Mouse (Mus musculus): Measurements from ENCODE around the gene Atp5k. TPM values are rescaled to one million over a fixed set of nuclear protein-coding genes. Genes with fewer than 3 reads are reported as not detected.

Gene Atp5k
- polyA plus RNA-seq, 1 experiment from 2014 or later, result 426 TPM

DNA sequence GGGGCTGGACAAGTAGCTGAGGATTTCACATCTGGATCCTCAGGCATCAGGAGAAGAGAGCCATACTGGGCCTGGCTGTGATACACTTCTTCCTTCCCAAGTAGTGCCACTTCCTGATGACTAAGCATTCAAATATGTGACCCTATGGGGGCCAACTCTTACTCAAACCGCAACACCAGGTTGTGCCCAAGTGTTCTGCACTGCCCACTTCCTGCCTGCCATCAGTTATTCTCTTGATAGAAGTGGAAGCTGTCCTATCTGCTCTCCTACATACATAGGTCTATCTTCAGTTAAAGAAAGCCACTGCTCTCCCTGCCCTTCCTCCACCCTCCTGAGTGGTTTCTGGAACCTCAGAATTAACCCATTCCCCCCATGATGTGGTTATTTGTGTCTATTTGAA, 28.8 kb downstream of the Atp5k start:
- Histone ChIP-seq H3K4me3 (ENCODE audit: low read depth, low read length) (no peak overlapping the region), H3K36me3 (ENCODE audit: control insufficient read depth, insufficient read depth, low read length) (no peaks in the 10 kb centered on the region), H3K4me1 (ENCODE audit: control insufficient read depth, insufficient read depth, low read length) (no peaks in the 10 kb centered on the region), H3K4me2 (ENCODE audit: low read length) (no peak overlapping the region), H3K9ac (ENCODE audit: low read length) (no peak overlapping the region), H3K9me3 (replicated peaks; ENCODE audit: control insufficient read depth, low read length) (no peaks in the 10 kb centered on the region), H3K27ac (ENCODE audit: low read depth, low read length) (no peak overlapping the region), H3K27me3 (replicated peaks; ENCODE audit: control insufficient read depth, insufficient read depth, low read length) (no peaks in the 10 kb centered on the region)
- WGBS, result 82% methylated on average over 1 of the region's 1 CpGs
- ATAC-seq, result no peak
- DNase-seq (ENCODE audit: low spot score), result no peak

DNA sequence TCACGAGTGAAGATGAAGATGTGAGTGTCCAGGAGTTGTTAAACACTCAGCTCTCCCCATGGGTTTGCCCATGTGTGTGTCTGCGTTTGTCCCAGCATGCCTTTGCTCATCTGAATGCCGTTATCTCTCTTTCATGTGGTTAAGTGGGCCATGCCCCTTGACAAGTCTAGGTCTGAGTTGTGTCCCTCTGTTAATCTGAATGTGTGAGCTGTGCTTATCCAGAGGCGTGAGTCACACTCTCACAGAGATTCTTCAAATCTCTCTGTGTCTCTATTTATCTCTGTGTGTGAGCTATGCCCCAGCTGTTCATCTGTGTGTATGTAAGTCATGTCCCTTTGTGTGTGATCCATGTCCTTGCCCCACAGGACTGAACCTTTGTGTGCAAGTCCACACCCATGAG, 30.8 kb downstream of the Atp5k start:
- H3K9me3 ChIP-seq (replicated peaks; ENCODE audit: control insufficient read depth, low read length), result no peaks in the 10 kb centered on the region
- DNase-seq (ENCODE audit: low spot score), result no peak
- no peaks in the 10 kb centered on the region for H3K27me3 ChIP-seq (replicated peaks; ENCODE audit: control insufficient read depth, insufficient read depth, low read length)
- H3K4me3 ChIP-seq (ENCODE audit: low read depth, low read length), result no peak overlapping the region
- WGBS, result 80% methylated on average over 4 of the region's 4 CpGs
- no peak for ATAC-seq
- H3K4me2 ChIP-seq (ENCODE audit: low read length), result no peak overlapping the region
- no peak overlapping the region for H3K27ac ChIP-seq (ENCODE audit: low read depth, low read length)
- no peak overlapping the region for H3K9ac ChIP-seq (ENCODE audit: low read length)
- no peaks in the 10 kb centered on the region for H3K36me3 ChIP-seq (ENCODE audit: control insufficient read depth, insufficient read depth, low read length)
- H3K4me1 ChIP-seq (ENCODE audit: control insufficient read depth, insufficient read depth, low read length), result no peaks in the 10 kb centered on the region

DNA sequence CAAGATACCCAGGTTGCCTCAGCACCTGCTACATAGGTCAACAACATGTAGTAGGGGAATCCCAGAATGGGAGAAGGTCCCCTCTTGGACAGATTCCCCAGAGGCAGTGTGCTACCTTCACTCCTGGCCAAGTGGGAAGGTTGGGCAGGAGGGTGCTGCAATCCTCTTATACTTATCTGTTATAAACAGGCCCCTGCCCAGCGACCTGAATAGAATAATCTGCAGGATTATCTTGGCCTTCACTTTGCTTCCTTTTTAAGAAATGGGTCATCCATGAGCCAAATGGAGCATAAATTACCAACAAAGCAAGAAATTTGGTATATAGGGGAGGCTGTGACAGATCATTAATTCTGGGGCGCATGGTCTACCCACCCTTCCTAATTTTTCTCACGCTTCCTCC, 44.5 kb downstream of the Atp5k start:
- H3K27me3 ChIP-seq (replicated peaks; ENCODE audit: control insufficient read depth, insufficient read depth, low read length), result no peaks in the 10 kb centered on the region
- no peak overlapping the region for H3K4me3 ChIP-seq (ENCODE audit: low read depth, low read length)
- no peak for DNase-seq (ENCODE audit: low spot score)
- no peaks in the 10 kb centered on the region for H3K36me3 ChIP-seq (ENCODE audit: control insufficient read depth, insufficient read depth, low read length)
- no peak overlapping the region for H3K27ac ChIP-seq (ENCODE audit: low read depth, low read length)
- no peak overlapping the region for H3K4me2 ChIP-seq (ENCODE audit: low read length)
- no peaks in the 10 kb centered on the region for H3K9me3 ChIP-seq (replicated peaks; ENCODE audit: control insufficient read depth, low read length)
- 78% methylated on average over 3 of the region's 3 CpGs for WGBS
- no peak overlapping the region for H3K9ac ChIP-seq (ENCODE audit: low read length)
- ATAC-seq, result no peak
- H3K4me1 ChIP-seq (ENCODE audit: control insufficient read depth, insufficient read depth, low read length), result no peaks in the 10 kb centered on the region

DNA sequence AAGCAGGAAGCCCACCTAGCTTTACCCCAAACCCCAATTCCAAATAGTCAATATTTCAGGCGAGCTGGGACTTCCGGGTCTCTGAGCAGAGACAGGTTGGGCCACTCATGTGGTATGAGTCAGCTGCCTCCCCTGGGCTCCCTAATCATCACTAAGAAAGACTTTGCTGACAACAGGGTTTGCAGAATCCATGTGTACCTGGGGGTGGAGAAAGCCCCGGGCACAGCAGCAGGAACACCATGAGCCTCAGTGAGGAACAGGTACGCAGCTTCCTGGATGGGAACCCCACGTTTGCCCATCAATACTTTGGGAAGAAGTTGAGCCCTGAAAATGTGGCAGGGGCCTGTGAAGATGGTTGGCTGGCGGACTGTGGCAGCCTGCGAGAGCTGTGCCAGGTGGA, 46.0 kb downstream of the Atp5k start, which contains the start of gene Pde6b:
Pde6b (plus strand) TSS at position 191 of the 400 bp plus-strand sequence.
- Histone ChIP-seq H3K36me3 (ENCODE audit: control insufficient read depth, insufficient read depth, low read length) (no peaks in the 10 kb centered on the region), H3K27me3 (replicated peaks; ENCODE audit: control insufficient read depth, insufficient read depth, low read length) (no peaks in the 10 kb centered on the region), H3K4me3 (ENCODE audit: low read depth, low read length) (no peak within 1 kb of the TSS), H3K27ac (ENCODE audit: low read depth, low read length) (no peak within 1 kb of the TSS), H3K4me2 (ENCODE audit: low read length) (no peak within 1 kb of the TSS), H3K9me3 (replicated peaks; ENCODE audit: control insufficient read depth, low read length) (no peaks in the 10 kb centered on the region), H3K9ac (ENCODE audit: low read length) (no peak within 1 kb of the TSS), H3K4me1 (ENCODE audit: control insufficient read depth, insufficient read depth, low read length) (no peaks in the 10 kb centered on the region)
- DNase-seq (ENCODE audit: low spot score) (no peak), ATAC-seq (no peak)
- whole genome bisulfite sequencing, result 73% methylated on average over 7 of the region's 7 CpGs

DNA sequence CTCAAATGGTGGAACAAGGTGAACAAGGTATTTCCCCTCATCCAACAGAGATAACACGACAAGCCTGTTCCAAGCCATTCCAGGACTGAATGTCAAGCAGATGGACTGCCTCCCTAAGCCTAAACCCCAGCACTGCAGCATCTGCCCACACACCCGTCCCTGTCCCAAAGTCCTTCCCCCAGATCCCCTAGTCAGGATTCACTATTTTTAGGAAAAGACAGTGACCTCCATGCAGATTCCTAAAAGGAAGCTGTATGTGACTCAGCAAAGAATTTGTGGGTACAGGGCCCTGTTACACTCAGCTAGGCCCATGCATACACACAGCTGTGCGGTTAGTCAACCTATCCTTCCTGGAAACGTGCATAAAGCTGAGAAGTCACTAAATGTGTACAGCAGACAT, 47.8 kb downstream of the Atp5k start:
- no peak for DNase-seq (ENCODE audit: low spot score)
- Histone ChIP-seq H3K4me3 (ENCODE audit: low read depth, low read length) (no peak overlapping the region), H3K4me1 (ENCODE audit: control insufficient read depth, insufficient read depth, low read length) (no peaks in the 10 kb centered on the region), H3K9ac (ENCODE audit: low read length) (no peak overlapping the region), H3K36me3 (ENCODE audit: control insufficient read depth, insufficient read depth, low read length) (no peaks in the 10 kb centered on the region), H3K27me3 (replicated peaks; ENCODE audit: control insufficient read depth, insufficient read depth, low read length) (no peaks in the 10 kb centered on the region), H3K4me2 (ENCODE audit: low read length) (no peak overlapping the region), H3K27ac (ENCODE audit: low read depth, low read length) (no peak overlapping the region), H3K9me3 (replicated peaks; ENCODE audit: control insufficient read depth, low read length) (no peaks in the 10 kb centered on the region)
- WGBS, result 71% methylated on average over 4 of the region's 4 CpGs
- ATAC-seq, result no peak

DNA sequence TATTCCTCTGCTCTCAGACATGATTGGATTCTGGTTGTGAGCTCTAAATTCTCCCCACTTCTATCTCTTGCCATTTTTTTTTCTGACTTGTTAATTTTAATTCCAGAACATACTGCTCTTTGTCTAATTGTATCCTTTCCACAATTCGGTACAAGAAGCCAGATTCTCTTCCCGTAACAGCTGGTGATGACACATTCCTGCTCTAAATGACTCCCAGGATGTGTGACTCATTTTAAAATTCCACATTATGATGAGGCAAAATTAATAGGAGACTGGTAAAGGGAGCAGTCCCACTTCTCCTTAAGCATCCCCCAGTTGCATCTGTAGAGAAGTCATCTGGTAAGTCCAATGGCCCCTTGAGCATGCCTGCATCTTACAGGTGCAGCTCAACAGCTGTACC, 48.6 kb downstream of the Atp5k start:
- no peaks in the 10 kb centered on the region for H3K9me3 ChIP-seq (replicated peaks; ENCODE audit: control insufficient read depth, low read length)
- H3K4me1 ChIP-seq (ENCODE audit: control insufficient read depth, insufficient read depth, low read length), result no peaks in the 10 kb centered on the region
- WGBS, result 89% methylated on average over 2 of the region's 2 CpGs
- H3K36me3 ChIP-seq (ENCODE audit: control insufficient read depth, insufficient read depth, low read length), result no peaks in the 10 kb centered on the region
- ATAC-seq (no peak), DNase-seq (ENCODE audit: low spot score) (no peak)
- no peaks in the 10 kb centered on the region for H3K27me3 ChIP-seq (replicated peaks; ENCODE audit: control insufficient read depth, insufficient read depth, low read length)
- no peak overlapping the region for H3K4me3 ChIP-seq (ENCODE audit: low read depth, low read length)
- no peak overlapping the region for H3K9ac ChIP-seq (ENCODE audit: low read length)
- H3K27ac ChIP-seq (ENCODE audit: low read depth, low read length), result no peak overlapping the region
- no peak overlapping the region for H3K4me2 ChIP-seq (ENCODE audit: low read length)

Other genes starting within 250 kb of the Atp5k start
- gene Dr1, start 165.6 kb downstream of the Atp5k start, polyA plus RNA-seq (2014; fragmentation: Nextera tagmentation; extraction: Ambion mirVana), result 45.4 and 54.1 TPM in 2 replicates
- gene Pigg, start 121.8 kb downstream of the Atp5k start, polyA plus RNA-seq (2014; fragmentation: Nextera tagmentation; extraction: Ambion mirVana), result 2.3 and 2.5 TPM in 2 replicates
- gene Gm42517, start 66.5 kb downstream of the Atp5k start, polyA plus RNA-seq (2014; fragmentation: Nextera tagmentation; extraction: Ambion mirVana), result 0.75 and 1.1 TPM in 2 replicates
- 0.17 TPM in 1 of 2 replicates, not detected in the other for gene Pde6b, start 46.1 kb downstream of the Atp5k start, polyA plus RNA-seq (2014; fragmentation: Nextera tagmentation; extraction: Ambion mirVana)
- 0.06 and 0.09 TPM in 2 replicates for gene Mfsd7a, start 14.4 kb upstream of the Atp5k start, polyA plus RNA-seq (2014; fragmentation: Nextera tagmentation; extraction: Ambion mirVana)
- gene Pcgf3, start 26.8 kb upstream of the Atp5k start, polyA plus RNA-seq (2014; fragmentation: Nextera tagmentation; extraction: Ambion mirVana), result 27.7 and 35.9 TPM in 2 replicates
- 65.1 and 90.1 TPM in 2 replicates for gene Cplx1, start 115.6 kb upstream of the Atp5k start, polyA plus RNA-seq (2014; fragmentation: Nextera tagmentation; extraction: Ambion mirVana)
- gene Gak, start 195.3 kb upstream of the Atp5k start, polyA plus RNA-seq (2014; fragmentation: Nextera tagmentation; extraction: Ambion mirVana), result 45.5 and 50.6 TPM in 2 replicates
- gene Tmem175, start 195.3 kb upstream of the Atp5k start, polyA plus RNA-seq (2014; fragmentation: Nextera tagmentation; extraction: Ambion mirVana), result 29.4 and 32.3 TPM in 2 replicates
- gene Idua, start 225.9 kb upstream of the Atp5k start, polyA plus RNA-seq (2014; fragmentation: Nextera tagmentation; extraction: Ambion mirVana), result 5.7 and 7.0 TPM in 2 replicates
- 9.1 and 15.6 TPM in 2 replicates for gene Dgkq, start 235.2 kb upstream of the Atp5k start, polyA plus RNA-seq (2014; fragmentation: Nextera tagmentation; extraction: Ambion mirVana)
- gene Slc26a1, start 241.1 kb upstream of the Atp5k start, polyA plus RNA-seq (2014; fragmentation: Nextera tagmentation; extraction: Ambion mirVana), result 2.1 and 2.2 TPM in 2 replicates

Measured in forebrain, embryonic 14.5 days (tissue).